Mouse (Mus musculus) adrenal gland, adult 2 months (tissue): Measurements from ENCODE around the gene 9030025P20Rik. TPM values are rescaled to one million over a fixed set of nuclear protein-coding genes. Genes with fewer than 3 reads are reported as not detected.
"Not testable (repeated sequence)": the region's sequence is repeated elsewhere in the genome, so short reads cannot be mapped to it uniquely, and the experiment has no call there.

Experiments used
- DNase-seq: peaks from one replicate; pipeline ENCODE4 v3.0.0; 2021
- polyA plus RNA-seq: library from polyadenylated mRNA; depleted of rRNA; stranded (reverse); fragments of >200 nt; gene quantifications from 2 replicates; pipeline ENCODE4 v1.2.3, GENCODE M21; 2012; rRNA removed
- total RNA-seq, 2 experiments: library from RNA; stranded (reverse); gene quantifications; 2 replicates each; pipeline ENCODE4 v1.2.3; 2021

Gene 9030025P20Rik
- total and polyA plus RNA-seq, 3 experiments = 4.0 to 6.6 (median 4.4) TPM

DNA sequence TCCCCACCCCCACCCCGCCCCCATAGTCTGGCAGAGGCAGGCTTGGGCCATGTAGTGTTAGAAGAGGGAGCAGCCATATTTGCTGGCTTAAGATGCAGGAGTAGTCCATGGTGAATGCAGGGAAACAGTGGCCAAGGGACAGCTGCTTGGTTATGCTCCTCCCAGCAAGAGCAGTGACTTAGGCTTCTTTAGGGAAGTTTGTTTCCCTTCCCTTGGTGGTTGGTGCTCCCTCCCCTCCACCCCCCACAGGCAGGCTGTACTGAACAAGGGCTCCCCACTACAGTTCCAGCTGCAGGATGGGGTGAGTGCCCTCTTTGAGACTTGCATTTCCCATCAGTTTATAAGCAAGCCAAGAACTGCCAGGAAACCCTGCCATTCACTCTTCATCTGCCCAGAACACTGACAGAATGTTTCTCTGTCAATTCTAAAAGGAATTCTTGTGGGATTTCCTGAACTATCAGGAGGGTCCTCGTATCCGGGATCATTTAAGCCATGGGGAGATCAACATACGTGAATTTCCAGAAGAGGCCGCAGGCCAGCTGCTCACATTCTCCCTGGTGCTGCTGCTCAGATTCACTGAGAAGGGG is 11.9 kb downstream of the 9030025P20Rik start:
- not testable (repeated sequence) for DNase-seq

- not testable (repeated sequence) for DNase-seq
These were observed 14.4 kb downstream of the 9030025P20Rik start for GRCm38 (mm10) chr17:14992522-14993138.

- DNase-seq = not testable (repeated sequence)
These were observed 15.0 kb downstream of the 9030025P20Rik start for GRCm38 (mm10) chr17:14993139-14993832.

- not testable (repeated sequence) for DNase-seq
These were observed 15.9 kb downstream of the 9030025P20Rik start for GRCm38 (mm10) chr17:14994140-14994539.

DNA sequence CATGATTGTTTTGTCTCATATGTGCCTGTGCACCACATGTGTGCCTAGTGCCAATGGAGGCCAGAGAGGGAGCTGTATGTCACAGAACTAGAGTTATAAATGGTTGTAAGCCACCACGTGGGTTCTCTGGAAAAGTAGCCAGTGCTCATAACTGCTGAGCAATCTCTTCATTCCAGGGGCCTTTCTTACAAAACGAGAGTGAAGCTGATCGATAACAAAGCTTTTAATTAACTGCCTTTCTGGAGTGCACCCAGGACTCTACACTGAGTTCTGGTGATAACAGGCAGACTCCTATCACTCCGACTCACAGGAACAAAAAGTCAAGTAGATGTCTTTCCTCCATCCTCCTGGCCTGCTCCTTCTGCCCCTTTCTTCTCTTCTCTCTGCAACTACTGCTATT is 21.8 kb downstream of the 9030025P20Rik start:
- DNase-seq = not testable (repeated sequence)

GRCm38 (mm10) chr17:15009088-15009487 is 30.8 kb downstream of the 9030025P20Rik start:
- DNase-seq = not testable (repeated sequence)

GRCm38 (mm10) chr17:15009706-15010413 is 31.6 kb downstream of the 9030025P20Rik start, which contains the start of gene Gm3435:
Gene Gm3435, plus strand, starts transcription at chr17:15010176.
- DNase-seq = not testable (repeated sequence)

DNA sequence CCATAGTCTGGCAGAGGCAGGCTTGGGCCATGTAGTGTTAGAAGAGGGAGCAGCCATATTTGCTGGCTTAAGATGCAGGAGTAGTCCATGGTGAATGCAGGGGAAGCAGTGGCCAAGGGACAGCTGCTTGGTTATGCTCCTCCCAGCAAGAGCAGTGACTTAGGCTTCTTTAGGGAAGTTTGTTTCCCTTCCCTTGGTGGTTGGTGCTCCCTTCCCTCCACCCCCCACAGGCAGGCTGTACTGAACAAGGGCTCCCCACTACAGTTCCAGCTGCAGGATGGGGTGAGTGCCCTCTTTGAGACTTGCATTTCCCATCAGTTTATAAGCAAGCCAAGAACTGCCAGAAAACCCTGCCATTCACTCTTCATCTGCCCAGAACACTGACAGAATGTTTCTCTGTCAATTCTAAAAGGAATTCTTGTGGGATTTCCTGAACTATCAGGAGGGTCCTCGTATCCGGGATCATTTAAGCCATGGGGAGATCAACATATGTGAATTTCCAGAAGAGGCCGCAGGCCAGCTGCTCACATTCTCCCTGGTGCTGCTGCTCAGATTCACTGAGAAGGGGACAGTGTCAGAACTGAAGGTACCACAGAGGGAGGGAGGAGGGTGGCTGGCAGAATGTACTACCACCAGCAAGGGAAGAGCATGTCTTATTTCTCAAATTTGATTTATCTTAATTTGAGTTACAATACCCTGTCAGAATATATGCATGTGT is 43.4 kb downstream of the 9030025P20Rik start:
- peak; percentile 15 for DNase-seq

DNA sequence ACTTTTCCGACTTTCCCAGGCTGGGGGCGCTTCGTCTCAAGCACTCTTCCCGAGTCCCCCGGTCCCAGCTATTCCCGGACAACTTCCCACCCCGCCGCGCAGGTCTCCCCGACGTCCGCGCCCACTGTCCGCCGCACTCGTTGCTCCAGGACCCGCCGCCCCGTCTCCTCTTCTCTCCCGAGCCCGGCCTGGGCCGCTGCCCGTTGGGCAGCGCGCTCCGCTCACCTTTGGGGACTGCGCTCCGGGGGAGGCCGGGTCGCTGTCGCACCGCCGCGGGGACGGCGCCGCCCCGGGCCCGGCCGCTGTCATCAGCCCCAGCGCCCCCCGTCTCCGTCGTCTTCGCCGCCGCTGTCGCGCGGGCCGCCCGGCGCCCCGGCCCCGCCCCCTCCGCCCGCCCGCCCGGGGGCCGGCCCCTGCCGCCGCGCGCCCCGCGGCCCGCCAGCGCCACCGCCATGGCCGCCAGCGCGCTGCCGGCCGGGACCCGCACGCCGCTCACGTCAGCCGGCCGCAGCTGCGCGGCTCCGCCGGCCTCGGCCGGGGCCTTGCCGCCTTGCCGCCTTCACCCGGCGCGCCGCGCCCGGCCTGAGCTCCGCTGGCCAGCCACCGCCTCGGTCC is 45.7 kb downstream of the 9030025P20Rik start:
- DNase-seq = not testable (repeated sequence)

DNA sequence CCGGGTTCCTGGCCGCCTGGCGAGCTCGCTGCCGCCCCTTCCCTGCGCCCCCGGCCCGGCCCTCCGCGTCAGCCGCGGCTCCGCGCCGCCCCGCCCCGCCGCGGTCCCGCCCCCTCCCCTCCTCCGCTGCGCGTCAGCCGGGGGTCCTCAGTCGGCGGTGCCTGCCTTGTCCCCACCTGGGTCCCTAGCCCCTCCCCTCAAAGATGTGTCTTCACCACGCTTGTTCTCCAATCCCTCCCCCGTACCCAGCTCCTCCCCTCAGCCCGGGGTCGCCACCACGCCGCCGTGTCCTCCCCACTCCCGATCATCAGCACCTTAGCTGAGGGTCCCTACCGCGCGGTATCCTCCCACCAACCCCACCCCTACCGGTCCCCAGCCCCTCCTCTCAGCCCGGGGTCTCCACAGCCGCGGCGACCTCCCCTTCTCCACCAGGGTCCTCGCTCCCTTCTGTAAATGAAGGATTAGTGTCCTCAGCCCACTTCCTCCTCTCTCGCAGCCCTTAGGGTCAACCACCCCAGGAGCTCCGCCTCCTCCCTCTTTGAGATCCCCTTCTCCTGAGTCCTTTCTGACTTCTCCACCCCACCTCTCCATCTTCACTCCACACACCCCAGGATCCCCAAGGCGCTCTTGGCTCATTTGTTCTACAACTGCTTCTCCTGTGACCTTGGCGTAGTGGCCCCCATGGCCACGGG is 46.4 kb downstream of the 9030025P20Rik start:
- not testable (repeated sequence) for DNase-seq

DNA sequence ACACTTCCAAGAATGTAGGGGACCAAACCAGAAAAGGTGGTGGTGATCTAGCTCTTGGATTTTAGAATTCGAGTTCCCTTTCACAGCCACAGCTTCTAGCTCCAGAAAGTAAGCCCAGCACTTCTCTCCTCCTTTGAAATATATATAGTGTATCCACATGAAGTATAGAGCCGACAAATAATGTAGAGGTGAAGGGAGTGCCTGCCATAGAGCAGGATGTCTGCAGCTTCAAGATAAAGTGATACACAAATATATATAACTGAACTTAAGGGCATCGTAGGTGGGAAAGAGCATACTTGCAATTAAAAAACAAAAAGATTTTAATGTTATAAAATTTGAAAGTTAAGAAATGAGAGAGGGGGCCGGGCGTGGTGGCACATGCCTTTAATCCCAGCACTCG is 47.2 kb downstream of the 9030025P20Rik start:
- not testable (repeated sequence) for DNase-seq

GRCm38 (mm10) chr17:15031414-15031813 is 53.1 kb downstream of the 9030025P20Rik start:
- not testable (repeated sequence) for DNase-seq

DNA sequence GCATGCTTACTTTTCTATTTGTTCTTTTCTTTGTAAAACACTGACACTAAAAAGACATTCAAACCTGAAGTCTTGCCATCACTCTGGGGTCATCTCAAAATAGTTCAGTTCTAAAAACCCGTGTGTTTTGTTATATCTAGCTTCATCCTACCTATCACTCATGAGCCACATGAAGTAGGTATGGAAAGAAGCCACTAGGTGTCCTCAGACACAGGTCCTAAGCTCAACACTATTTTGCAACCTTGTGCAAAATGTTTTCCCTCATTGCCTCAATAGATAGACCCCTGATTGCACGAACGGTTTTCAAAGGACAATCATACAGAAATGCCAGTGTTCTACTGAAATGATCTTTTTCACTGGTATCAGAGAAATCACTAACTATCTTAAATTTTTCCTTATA is 62.2 kb downstream of the 9030025P20Rik start:
- DNase-seq = not testable (repeated sequence)

Other genes starting within 250 kb of the 9030025P20Rik start
- 1 to 10 TPM; 3.3 to 6.3 TPM for gene Wdr27, start 35.3 kb upstream of the 9030025P20Rik start, total RNA-seq
- 10.9 and 21.1 TPM in 2 replicates for gene Wdr27, start 35.3 kb upstream of the 9030025P20Rik start, polyA plus RNA-seq
- gene 1600012H06Rik, start 35.3 kb upstream of the 9030025P20Rik start, total RNA-seq = 10 to 100 TPM; 27.6 to 33.1 TPM
- 13.2 and 23.8 TPM in 2 replicates for gene 1600012H06Rik, start 35.3 kb upstream of the 9030025P20Rik start, polyA plus RNA-seq
- gene Phf10, start 17.2 kb upstream of the 9030025P20Rik start, total RNA-seq = 10 to 100 TPM; 45.2 to 59.4 TPM
- 4.8 and 6.8 TPM in 2 replicates for gene Phf10, start 17.2 kb upstream of the 9030025P20Rik start, polyA plus RNA-seq
- gene Gm3417, start 322 bp downstream of the 9030025P20Rik start, total RNA-seq = not detected
- 2.5 TPM in 1 of 2 replicates, not detected in the other for gene Gm3417, start 322 bp downstream of the 9030025P20Rik start, polyA plus RNA-seq
- 1 to 10 TPM; 3.3 to 5.4 TPM for gene Gm3435, start 31.7 kb downstream of the 9030025P20Rik start, total RNA-seq
- 0.21 TPM in 1 of 2 replicates, not detected in the other for gene Gm3435, start 31.7 kb downstream of the 9030025P20Rik start, polyA plus RNA-seq
- gene Ermard, start 62.7 kb downstream of the 9030025P20Rik start, total RNA-seq = 10 to 100 TPM; 39.3 to 47.8 TPM
- 23.2 and 23.9 TPM in 2 replicates for gene Ermard, start 62.7 kb downstream of the 9030025P20Rik start, polyA plus RNA-seq
- gene Tcte3, start 63.0 kb downstream of the 9030025P20Rik start, total RNA-seq = 1 to 10 TPM; 2.0 to 2.1 TPM
- gene Tcte3, start 63.0 kb downstream of the 9030025P20Rik start, polyA plus RNA-seq = not detected in 2 replicates
- 1 to 10 TPM; 4.6 to 4.7 TPM for gene Gm3448, start 63.1 kb downstream of the 9030025P20Rik start, total RNA-seq
- 0.51 and 1.9 TPM in 2 replicates for gene Gm3448, start 63.1 kb downstream of the 9030025P20Rik start, polyA plus RNA-seq